Mouse (Mus musculus) ES-E14 (cell line): ENCODE results near the gene Cblc.

Experiments used
- CHD2 ChIP-seq: IDR thresholded peaks from 2 replicates; pipeline ENCODE4 v1.6.1; 2014; ENCODE audit warnings: mild to moderate bottlenecking, low read depth, low read length, inconsistent platforms
- MAFK ChIP-seq: IDR thresholded peaks from 2 replicates; pipeline ENCODE4 v1.6.1; 2014; ENCODE audit warnings: mild to moderate bottlenecking, low read depth, low read length, inconsistent platforms; ENCODE audit not compliant: insufficient read depth
- ZNF384 ChIP-seq: IDR thresholded peaks from 2 replicates; pipeline ENCODE4 v1.6.1; 2012; ENCODE audit warnings: low read depth, low read length, inconsistent platforms

GRCm38 (mm10) chr7:19768251-19768650 is 28.4 kb downstream of the Cblc start:
- TF ChIP-seq ZNF384 (no peak), CHD2 (no peak), MAFK (no peak)
